Mouse (Mus musculus) gastrocnemius, adult 2 months (tissue): ENCODE results near the gene Pde2a. TPM values are rescaled to one million over a fixed set of nuclear protein-coding genes. Genes with fewer than 3 reads are reported as not detected.

Experiments used
- DNase-seq: peaks from one replicate; pipeline ENCODE4 v3.0.0; 2022
- H3K27ac ChIP-seq: fragments of 200-600 bp; 2 replicates; pipeline ENCODE4 v1.8.1; 2022; ENCODE audit warnings: mild to moderate bottlenecking
- H3K4me3 ChIP-seq: fragments of 200-600 bp; 2 replicates; pipeline ENCODE4 v1.8.1; 2022; ENCODE audit warnings: mild to moderate bottlenecking, moderate library complexity
- CTCF ChIP-seq: fragments of 200-600 bp; IDR thresholded peaks from 2 replicates; pipeline ENCODE4 v1.8.1; 2022; ENCODE audit warnings: antibody characterized with exemption, mild to moderate bottlenecking, moderate library complexity
- intact Hi-C: fragments of 180-260 bp; cut with DNase I; formaldehyde crosslinking; loops from one replicate; pipeline ENCODE4 v1.15.1; 2025
- total RNA-seq, 2 experiments: library from RNA; stranded (reverse); gene quantifications; 2 replicates each; pipeline ENCODE4 v1.2.3; 2021

The Pde2a gene
- total RNA-seq, 2 experiments from 2014 or later, result 21.2 to 28.5 TPM

GRCm38 (mm10) chr7:101414209-101414608, 7.3 kb upstream of the Pde2a start:
- Histone ChIP-seq H3K4me3 (no peak overlapping the region), H3K27ac (no peak overlapping the region)
- TF ChIP-seq CTCF, result no peak
- intact Hi-C loops, result no loop called here
- no peak for DNase-seq

GRCm38 (mm10) chr7:101414661-101415511, 6.6 kb upstream of the Pde2a start:
- Histone ChIP-seq H3K27ac (no peak overlapping the region), H3K4me3 (no peak overlapping the region)
- no peak for DNase-seq
- no peak for TF ChIP-seq CTCF
- intact Hi-C loops, result no loop called here

- Histone ChIP-seq H3K27ac (no peak overlapping the region), H3K4me3 (no peak overlapping the region)
- no peak for DNase-seq
- no peak for TF ChIP-seq CTCF
- intact Hi-C loops, result no loop called here
Measured at GRCm38 (mm10) chr7:101415512-101416100, 5.9 kb upstream of the Pde2a start.

- no peak for TF ChIP-seq CTCF
- DNase-seq, result no peak
- Histone ChIP-seq H3K27ac (no peak overlapping the region), H3K4me3 (no peak overlapping the region)
- intact Hi-C loops, result no loop called here
Measured at GRCm38 (mm10) chr7:101416391-101416790, 5.1 kb upstream of the Pde2a start.

- Histone ChIP-seq H3K4me3 (peak overlapping the region; percentile 9; the same call in 1 of the 2 replicates), H3K27ac (no peak overlapping the region)
- TF ChIP-seq CTCF, result no peak
- intact Hi-C loops, result no loop called here
- DNase-seq, result no peak
Measured at GRCm38 (mm10) chr7:101419013-101419770, 2.3 kb upstream of the Pde2a start.

- H3K4me3 ChIP-seq, result no peak overlapping the region
- intact Hi-C loops, result no loop called here
- DNase-seq, result no peak
- no peak overlapping the region for H3K27ac ChIP-seq
- no peak for TF ChIP-seq CTCF
Measured at GRCm38 (mm10) chr7:101422069-101422468, 578 bp downstream of the Pde2a start.

GRCm38 (mm10) chr7:101422646-101423045, 1.2 kb downstream of the Pde2a start:
- TF ChIP-seq CTCF, result no peak
- H3K4me3 ChIP-seq, result no peak overlapping the region
- DNase-seq, result no peak
- H3K27ac ChIP-seq, result no peak overlapping the region
- intact Hi-C loops, result no loop called here

- Histone ChIP-seq H3K27ac (no peak overlapping the region), H3K4me3 (no peak overlapping the region)
- DNase-seq, result no peak
- TF ChIP-seq CTCF, result no peak
- intact Hi-C loops, result no loop called here
Measured at GRCm38 (mm10) chr7:101423970-101424369, 2.5 kb downstream of the Pde2a start.

GRCm38 (mm10) chr7:101426692-101427091, 5.2 kb downstream of the Pde2a start:
- Histone ChIP-seq H3K4me3 (no peak overlapping the region), H3K27ac (no peak overlapping the region)
- DNase-seq, result no peak
- TF ChIP-seq CTCF, result no peak
- intact Hi-C loops, result loop anchor here (5.0 kb wide), 1 partner anchor 116 kb away; no protein-coding TSS in a partner anchor

- peak; percentile 50 for DNase-seq
- TF ChIP-seq CTCF, result peak; percentile 86
- intact Hi-C loops, result loop anchor here (5.0 kb wide), 1 partner anchor 115 kb away; no protein-coding TSS in a partner anchor
- H3K4me3 ChIP-seq, result no peak overlapping the region
- H3K27ac ChIP-seq, result no peak overlapping the region
Measured at GRCm38 (mm10) chr7:101427736-101428135, 6.2 kb downstream of the Pde2a start.

GRCm38 (mm10) chr7:101435038-101435437, 13.5 kb downstream of the Pde2a start:
- no peak for TF ChIP-seq CTCF
- intact Hi-C loops, result no loop called here
- DNase-seq, result no peak
- Histone ChIP-seq H3K4me3 (no peak overlapping the region), H3K27ac (no peak overlapping the region)

- no peak overlapping the region for H3K27ac ChIP-seq
- H3K4me3 ChIP-seq, result no peak overlapping the region
- no peak for DNase-seq
- TF ChIP-seq CTCF, result no peak
- intact Hi-C loops, result no loop called here
Measured at GRCm38 (mm10) chr7:101437876-101438275, 16.4 kb downstream of the Pde2a start.

GRCm38 (mm10) chr7:101443093-101443492, 21.6 kb downstream of the Pde2a start:
- no peak for DNase-seq
- TF ChIP-seq CTCF, result no peak
- H3K4me3 ChIP-seq, result no peak overlapping the region
- intact Hi-C loops, result no loop called here
- H3K27ac ChIP-seq, result no peak overlapping the region
